Mouse (Mus musculus) left cerebral cortex, adult 9 months (tissue): ENCODE measurements around the gene Krtap17-1.

ENCODE experiments used
- DNase-seq, 2 experiments: peaks; one replicate each; pipeline ENCODE4 v3.0.0; 2022; ENCODE audit warnings: low spot score in 2 of 2

Krtap17-1 gene

DNA sequence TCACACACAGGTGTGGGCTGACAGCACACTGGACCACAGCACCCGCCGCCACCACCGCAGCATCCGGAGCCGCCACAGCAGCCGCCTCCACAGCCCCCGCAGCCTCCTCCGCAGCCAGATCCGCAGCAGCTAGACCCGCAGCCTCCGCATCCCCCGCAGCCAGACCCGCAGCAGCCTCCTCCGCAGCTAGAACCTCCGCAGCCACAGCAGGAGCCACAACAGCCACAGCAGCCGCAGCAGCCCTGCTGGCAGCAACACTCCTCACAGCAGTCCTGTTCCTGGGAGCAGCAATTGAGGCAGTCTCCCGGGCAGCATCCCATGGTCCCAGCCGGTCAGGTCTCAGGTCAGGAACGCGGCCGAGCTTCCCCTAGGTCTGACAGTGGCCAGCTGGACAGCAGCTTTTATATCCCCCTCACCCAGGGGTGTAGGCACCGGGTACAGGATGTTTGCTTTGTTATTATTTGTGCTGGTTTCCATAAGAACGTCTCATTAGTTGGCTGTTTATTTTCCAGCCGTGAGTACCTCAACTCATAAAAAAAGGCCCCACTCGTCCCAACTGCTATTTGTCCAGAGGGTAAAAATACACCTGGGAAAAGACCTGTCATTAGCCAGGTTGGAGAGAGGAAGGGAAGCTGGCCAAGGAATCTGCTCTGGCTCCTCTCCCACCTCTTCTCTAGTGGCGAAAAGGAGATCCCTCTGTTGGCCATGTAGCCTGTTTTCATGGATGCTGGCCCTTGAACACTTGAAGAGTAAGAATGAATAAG is at the start of gene Krtap17-1:
Gene Krtap17-1, minus strand, starts transcription at position 375 of the 764 bp plus-strand sequence.
- DNase-seq: no peak

DNA sequence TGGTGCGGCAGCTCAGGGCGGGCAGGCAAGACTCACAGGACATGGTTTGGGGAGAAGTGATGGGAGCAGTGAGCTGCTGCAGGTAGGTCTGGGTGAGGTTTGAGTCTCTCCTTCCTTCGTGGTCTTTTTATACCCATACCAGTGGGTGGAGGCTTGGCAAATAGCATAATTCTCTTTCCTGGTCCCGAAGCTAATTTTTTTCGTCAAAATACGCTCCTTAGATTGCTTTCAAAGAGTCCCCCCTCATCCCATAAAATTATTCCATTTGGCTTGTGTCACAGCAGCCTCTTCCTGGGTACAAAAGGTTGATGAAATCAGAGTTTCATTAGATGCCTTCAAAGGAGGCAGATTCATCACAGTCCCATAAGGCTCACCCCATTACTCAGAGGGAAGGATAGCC is 47.7 kb upstream of the Krtap17-1 start, which contains the start of gene Krt34:
Gene Krt34, minus strand, starts transcription at position 101 of the 400 bp plus-strand sequence.
- DNase-seq: no peak

DNA sequence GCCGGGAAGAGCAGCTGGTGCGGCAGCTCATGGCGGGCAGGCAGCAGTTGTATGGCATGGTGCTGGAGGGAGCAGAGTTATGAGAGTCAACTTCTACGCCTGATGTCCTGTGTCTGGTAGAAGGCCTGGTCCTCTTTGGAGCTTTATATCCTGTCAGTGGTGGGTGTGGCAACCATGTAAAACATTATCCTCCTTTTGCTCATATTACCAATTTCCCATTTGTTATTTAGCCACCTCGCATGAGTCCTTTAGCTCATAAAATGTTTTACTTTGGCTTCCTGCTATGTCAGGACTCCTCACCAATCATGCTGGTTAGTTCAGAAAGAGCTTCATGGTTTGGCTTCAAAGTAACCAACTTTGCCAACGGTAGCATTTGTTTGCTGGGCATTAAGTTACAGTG is 36.0 kb upstream of the Krtap17-1 start, which contains the start of gene Krt33b:
Gene Krt33b, minus strand, starts transcription at position 101 of the 400 bp plus-strand sequence.
- DNase-seq: no peak

DNA sequence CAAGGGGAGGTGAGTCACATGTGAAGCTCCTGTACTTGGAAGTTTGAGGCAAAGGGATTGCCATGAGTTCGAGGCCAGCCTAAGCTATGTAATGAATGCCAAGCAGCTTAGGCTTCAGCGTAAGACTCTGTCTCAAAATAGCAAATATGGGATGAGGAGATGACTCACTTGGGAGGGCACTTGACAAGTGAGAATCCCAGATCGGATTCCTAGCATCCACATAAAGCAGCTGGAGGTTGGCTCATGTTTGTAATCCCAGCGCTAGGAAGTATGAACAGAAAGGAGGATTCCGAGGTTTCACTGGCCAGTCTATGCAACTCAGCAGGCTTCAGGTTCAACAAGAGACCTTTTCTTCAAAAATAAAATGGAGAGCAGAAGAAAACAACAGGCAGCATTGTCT is 27.6 kb upstream of the Krtap17-1 start:
- DNase-seq: no peak

DNA sequence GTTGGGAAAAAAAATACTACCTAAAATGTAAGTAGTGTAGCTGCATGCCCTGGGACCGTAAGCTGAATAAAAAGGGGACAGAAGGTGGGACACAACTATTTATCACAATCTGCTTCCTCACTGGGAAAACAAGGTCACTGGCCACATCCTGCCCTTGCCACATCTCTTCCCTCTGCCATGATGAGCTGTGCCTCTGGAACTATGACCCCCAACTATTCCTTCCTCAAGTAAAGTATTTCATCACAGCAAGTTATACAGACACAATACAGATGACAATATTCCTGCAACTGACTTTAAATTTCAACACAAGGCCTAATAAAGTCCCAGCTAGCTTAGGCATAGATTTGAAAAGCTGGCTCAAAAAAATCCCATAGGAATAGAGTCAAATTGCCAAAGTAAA is 25.7 kb upstream of the Krtap17-1 start:
- DNase-seq: no peak

DNA sequence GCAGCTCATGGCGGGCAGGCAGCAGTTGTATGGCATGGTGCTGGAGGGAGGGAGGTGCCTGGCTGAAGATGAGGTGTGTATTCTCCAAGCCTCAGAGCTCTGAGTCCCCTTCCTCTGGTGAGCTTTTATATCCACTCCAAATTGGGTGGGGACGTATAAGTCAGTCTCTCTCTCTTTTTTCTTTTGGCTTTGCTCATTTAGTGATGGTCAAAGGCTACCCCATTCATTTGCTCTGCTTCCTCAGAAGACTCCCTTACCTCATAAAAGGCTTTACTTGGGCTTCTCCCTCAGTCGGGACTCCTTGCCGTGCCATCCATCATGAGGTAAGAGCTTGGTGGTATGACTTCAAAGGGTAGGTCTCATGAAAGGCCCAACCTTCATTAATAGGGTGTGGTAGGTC is 22.3 kb upstream of the Krtap17-1 start, which contains the start of gene Krt33a:
Gene Krt33a, minus strand, starts transcription at position 101 of the 400 bp plus-strand sequence.
- DNase-seq: no peak

DNA sequence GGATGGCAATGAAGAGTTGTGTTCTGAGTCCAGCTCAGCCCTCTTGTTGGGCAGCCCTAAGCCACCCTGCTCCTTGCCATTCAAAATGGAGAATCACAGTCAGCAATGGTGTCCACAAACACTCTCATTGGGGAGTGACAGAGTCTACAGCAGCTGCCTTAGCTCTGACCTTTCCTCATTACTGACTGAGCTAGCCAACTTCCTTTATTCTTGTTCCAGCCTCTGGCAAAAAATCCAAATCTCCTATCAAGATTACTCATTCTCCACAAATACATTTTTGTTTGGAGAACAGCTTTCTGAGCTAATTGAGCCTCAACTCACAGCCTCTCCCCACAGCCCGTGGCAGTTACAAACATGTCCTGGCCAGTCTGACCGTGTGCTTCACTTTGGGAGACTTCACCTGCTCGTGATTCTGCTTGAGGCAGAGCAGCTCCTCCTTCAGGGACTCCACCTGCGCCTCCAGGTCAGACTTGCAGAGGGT is 19.9 kb upstream of the Krtap17-1 start:
- DNase-seq: no peak

DNA sequence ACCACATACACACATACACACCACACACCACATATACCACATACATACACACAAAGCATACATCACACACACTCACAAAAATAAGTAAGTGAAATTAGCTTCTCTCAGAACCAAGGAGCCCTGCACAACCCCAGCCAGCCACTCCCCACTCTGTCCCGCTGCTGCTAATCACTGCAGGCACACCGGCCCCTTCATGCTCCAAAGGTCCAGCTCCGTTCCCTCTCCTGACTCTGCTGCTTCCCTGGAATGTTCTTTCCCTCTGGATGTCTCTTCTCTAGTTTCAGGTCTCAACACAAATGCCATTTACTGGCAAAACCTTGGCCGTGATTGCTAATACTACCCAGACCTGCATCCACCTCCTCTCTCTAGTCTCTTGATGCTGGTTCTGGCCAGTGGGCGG is 16.9 kb upstream of the Krtap17-1 start:
- no peak for DNase-seq

DNA sequence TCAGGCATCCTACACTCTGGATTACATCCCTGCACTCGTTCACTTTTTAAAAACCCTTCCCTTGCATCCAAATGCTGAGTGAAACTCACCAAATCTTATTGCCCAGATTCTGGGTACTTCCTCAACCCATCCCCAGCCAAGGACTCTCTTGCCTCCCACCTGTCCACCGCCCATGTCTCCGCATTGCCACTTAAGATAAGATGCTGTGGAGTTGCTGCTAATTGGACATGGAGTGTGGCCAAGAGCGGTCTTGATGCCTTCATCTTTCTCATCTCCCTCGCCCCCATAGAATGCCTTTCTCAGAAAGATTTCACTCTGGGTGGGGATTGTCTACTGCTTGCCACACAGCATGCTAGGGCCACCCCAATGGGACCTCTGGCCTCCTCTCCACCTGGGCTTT is 14.5 kb upstream of the Krtap17-1 start:
- DNase-seq: peak in 1 of 2 experiments; percentile 39

DNA sequence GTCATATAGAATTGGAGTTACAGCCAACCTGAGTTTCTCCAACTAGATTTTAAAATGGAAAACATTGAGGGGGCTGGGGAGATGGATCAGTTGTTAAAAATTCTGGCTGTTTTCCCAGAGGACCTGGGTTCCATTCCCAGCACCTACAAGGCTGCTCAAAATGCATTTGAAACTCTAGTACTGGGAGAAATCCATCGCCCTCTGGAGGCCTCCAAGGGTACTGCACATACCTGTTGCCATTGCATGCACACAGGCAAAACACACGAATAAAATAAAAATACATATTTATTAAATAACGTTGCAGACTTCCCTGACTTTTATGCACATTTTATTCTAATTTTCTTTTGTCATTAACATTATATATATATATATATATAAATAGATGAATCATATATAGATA is 12.8 kb upstream of the Krtap17-1 start:
- DNase-seq: no peak

DNA sequence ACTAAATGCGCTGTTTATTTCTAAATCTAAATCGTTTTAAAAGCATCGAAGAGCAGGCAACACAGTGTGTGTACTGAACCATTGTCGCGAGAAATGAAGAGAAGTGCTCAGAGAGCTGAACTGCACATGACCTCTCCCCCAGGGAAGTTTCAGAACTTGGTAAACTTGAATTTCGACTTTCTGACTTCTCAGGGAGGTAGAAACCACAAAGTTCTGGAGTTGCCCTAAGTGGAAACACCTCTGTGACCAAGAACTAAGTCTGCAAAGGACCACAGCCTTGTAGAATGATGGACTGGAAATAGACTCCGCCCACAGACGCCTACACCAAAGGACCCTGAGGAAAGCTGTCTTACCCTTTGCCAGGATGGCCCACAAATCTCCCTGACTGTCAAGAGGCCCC is 12.1 kb upstream of the Krtap17-1 start:
- DNase-seq: no peak

DNA sequence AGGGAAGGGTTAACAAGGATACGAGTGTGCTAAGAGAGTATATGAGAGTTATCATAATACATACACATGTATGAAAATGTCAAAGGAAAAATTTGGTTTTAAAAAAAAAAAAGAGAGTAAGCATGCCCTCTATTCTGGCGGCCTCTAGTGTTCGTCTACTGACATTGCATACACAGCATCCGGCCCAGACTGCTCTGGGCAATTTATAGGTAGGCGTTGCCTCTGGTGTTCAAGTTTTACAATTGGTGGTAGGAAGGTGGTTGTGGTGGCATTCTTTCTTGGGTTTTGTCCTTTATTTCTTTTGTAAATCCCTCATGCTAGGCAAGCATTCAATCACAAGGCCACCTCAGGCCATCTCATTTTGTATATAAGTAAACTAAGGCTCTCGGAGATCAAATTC is 11.1 kb upstream of the Krtap17-1 start:
- DNase-seq: peak in 1 of 2 experiments; percentile 76

DNA sequence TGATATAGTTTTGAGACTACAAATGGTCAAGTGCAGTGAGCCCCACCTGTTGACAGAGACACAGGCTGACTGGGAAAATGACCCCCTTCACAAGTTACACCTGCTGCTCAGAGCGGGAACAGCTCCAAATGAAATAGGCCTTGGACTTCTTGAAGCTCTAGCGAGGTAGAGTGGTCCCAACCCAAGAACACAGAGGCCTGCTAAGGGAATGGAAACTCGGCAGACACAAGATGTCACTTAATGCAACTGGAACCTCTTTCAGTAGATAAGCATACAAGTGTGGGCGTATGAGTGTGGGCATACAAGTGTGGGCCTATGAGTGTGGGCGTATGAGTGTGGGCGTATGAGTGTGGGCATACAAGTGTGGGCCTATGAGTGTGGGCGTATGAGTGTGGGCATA is 5.3 kb upstream of the Krtap17-1 start:
- no peak for DNase-seq

DNA sequence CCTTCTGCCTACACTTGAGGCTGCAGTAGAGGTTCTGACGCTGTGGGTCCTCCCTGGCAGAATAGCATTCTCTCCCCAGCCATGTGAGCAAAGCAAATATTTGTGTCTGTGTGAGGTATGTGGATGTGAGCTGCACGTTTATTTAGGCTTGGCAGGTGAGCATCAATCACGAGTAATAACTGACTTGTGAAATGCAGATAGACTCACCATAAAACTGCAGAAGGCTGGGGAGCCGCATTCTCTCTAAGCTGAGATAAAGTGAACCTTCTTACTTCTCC is 529 bp upstream of the Krtap17-1 start:
- DNase-seq: no peak

DNA sequence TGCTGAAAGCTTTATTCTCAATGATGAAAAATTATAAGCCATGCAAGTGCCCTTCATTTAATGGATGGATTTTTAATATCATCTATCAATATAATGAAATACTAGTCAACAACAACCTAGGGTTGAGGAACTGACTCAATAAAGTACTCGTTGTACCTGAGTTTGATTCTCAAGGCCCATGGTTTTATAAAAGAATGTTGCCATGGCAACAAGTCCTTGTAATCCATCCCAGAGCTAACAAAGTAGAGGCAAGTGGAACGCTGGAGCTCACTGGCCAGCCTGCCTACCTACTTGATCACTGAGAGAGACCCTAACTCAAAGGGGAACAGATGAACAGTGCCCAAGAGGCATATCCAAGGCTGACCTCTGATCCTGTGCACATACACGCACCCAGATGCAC is 3.2 kb downstream of the Krtap17-1 start:
- no peak for DNase-seq

DNA sequence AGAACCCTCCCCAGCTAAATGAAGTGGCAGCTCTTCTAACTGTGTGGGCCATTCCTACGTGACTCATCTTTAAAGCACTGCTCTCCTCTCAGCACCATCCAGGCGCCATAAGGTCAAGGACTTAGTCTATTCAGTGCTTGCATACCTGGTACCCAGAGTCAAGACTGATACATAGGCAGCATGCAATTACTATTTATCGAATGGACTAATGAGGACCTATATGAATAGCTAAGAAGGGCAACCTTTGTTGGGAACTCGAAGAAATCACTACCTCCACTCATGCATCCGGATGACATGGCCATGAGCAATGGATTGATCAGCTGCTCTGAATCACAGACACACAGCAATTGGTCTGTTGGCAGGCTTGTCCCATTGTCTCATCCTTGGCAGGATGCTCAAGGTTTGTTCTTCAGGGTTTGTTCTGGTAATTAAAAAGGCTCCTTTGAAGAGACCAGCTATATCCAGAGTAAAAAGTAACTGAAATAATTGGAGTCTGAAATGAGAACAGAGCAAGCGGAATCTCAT is 3.9 kb downstream of the Krtap17-1 start:
- DNase-seq: no peak

DNA sequence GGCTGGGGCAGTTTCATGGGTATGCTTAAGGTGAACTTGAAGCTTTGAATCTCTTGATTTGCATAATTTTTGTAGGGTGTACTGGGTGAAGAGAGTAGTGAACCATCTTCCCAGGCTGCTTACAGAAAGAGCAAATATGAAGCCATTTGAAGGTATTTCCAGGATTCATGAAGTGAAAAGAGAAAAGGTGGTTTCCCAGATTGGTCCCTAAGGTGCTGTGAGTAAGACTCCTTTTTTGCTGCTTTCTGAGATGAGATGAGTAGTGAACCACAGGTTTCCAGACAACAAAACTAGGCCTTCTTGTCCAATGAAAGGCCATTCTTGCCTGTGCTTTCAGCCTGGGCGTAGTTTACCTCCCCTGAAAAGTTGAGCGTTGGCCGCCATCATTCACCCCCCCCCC is 5.3 kb downstream of the Krtap17-1 start:
- no peak for DNase-seq

DNA sequence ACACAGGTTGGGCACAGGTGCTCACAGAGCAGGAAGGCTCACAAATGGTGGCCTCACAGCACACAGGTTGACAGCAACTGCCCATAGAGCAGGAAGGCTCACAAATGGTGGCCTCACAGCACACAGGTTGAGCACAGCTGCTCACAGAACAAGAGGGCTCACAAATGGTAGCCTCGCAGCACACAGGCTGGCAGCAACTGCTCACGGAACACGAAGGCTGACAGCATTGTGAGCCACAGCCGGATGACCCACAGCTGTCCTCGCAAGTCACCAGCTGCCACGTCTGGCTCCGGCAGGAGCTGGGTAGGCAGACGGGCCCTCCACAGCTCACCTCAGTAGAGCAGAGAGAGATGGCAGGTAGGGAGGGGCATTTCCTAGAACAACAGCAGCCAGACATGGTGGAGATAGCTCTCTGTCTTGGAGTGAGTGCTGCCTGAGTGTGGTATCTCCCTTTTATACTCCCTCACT is 7.6 kb downstream of the Krtap17-1 start, which contains the start of gene Krtap16-1:
Gene Krtap16-1, minus strand, starts transcription at position 418 of the 468 bp plus-strand sequence.
- no peak for DNase-seq

DNA sequence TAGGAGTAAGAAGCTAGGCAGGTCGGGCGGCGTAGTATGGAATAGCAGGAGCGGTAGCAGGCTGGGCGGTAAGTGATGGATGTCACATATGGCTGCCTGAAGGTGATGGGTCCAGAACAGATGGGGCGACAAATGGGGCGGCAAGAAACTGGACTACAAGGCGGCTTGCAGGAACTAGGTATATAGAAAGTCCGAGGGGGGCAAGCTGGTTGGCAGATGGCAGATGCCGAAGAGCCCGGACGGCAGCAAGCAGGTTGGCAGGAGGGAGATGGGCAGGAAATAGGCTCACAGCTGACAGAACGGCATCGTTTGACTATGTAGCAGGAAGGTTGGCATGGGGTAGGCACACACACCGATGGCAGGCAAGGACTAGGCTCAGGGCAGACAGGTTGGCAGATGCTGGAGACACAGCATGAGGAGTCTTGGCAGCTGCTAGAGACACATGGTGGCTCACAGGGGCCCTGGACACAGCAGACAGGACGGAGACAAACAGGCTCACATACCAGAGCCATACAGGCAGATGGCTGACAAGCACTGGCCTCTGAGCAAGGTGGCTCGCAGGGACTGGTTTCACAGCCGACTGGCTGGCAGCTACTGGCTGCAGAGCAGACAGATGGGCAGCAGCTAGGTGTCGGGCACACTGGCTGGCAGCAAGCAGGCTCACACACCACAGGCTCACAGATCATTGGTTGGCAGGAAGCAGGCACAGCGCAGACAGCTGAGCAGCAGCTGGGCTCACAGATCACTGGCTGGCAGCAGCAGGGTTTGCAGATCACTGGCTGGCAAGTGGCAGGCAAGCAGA is 8.3 kb downstream of the Krtap17-1 start:
- peak; percentile 43 to 55 for DNase-seq

DNA sequence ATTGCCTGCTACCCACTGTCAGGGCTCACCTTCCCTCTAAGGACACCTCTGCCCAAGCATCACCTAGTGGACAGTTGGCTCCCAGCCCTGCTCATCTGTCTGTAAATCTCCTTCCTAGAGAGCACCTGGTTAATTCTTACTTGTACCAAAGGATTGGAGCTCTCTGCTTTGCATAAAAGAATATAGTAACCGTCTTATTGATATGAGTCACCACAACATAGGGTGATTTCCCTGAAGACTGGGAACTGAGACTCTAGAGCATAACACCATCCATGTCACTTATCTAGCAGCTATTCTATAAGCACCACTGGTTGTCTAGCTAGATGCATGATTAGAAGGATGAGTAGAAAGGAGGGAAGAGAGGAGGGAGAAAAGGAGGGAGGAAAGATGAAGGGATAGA is 10.4 kb downstream of the Krtap17-1 start:
- DNase-seq: no peak

DNA sequence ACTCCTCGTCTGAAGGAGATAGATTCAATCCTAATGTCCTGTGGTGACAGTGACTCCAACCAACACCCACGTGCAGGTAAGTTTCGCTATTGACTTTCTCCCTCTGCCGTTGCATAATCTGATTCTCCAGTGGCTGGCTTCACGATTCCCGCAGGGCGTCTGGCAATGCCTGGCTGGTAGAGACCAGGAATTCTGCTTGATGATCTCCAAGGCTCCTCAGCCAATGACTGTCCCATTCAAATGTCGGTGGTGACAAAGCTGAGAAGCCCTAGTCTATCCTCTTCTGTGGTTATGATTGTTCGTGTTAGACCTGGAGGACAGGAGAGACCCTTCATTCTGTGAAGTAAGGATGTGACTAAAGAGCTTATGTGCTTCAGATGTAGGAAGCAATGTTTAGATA is 11.1 kb downstream of the Krtap17-1 start:
- no peak for DNase-seq

DNA sequence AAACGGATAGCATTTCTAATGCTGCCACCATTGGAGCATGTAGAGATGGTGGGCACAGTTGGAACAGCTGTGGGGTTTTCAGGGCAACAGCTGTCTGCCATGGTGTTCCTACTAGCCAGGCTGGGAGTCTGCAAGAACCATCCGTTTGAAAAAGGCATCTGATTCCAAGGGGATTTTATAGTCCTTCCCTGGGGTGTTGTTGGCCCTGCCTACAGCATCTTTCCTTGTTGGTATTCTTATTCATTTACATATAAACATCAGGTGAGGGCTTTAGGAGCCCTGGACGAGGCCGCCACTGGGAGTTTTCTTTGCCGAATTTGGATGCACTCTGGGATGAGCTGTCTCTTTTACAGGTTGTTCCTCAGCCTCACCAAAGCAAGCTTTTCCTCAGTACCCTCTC is 14.8 kb downstream of the Krtap17-1 start, which contains the start of gene Krtap29-1:
Gene Krtap29-1, minus strand, starts transcription at position 101 of the 400 bp plus-strand sequence.
- no peak for DNase-seq
